Comparison of ENCODE assay signal across 8 mouse cellular contexts in genomic region chr4:131409805-131410204, GRCm38 (mm10).
DNase-seq lines count a peak whose midpoint lies in the region; ATAC-seq and TF ChIP-seq lines count a peak whose summit lies in the region.

No protein-coding gene starts in this region.

- no peaks in the 10 kb centered on the region for H3K36me3 ChIP-seq in kidney, adult 2 months (ENCODE audit: control insufficient read depth, insufficient read depth, low read length)
- H3K36me3 ChIP-seq in kidney, embryonic 16.5 days (ENCODE audit: insufficient read depth, low read length) = no peaks in the 10 kb centered on the region
- H3K36me3 ChIP-seq in CH12.LX (replicated peaks in 1 of 2; ENCODE audit: control insufficient read depth in 1 of 2, insufficient read depth in 1 of 2, low read length in 1 of 2) = no peaks in the 10 kb centered on the region
- no peaks in the 10 kb centered on the region for H3K36me3 ChIP-seq in embryonic facial prominence, embryonic 14.5 days (ENCODE audit: control insufficient read depth, insufficient read depth, low read length)

- TF ChIP-seq EP300 in CH12.LX (IDR thresholded peaks at IDR 0.05; ENCODE audit: low read length) = no peak

- no peak for TF ChIP-seq POLR2A in kidney, adult 2 months (IDR thresholded peaks at IDR 0.05; ENCODE audit: low read depth, low read length)
- TF ChIP-seq POLR2A in CH12.LX (IDR thresholded peaks at IDR 0.05; ENCODE audit: low read depth, low read length) = no peak

- 39% methylated on average over 3 of the region's 3 CpGs for WGBS in kidney, adult 2 months
- 39% methylated on average over 3 of the region's 3 CpGs for WGBS in kidney, embryonic 16.5 days
- WGBS in embryonic facial prominence, embryonic 14.5 days = 20% methylated on average over 3 of the region's 3 CpGs

- no peak overlapping the region for H3K27ac ChIP-seq in kidney, adult 2 months (ENCODE audit: insufficient read depth, low read depth, low read length)
- H3K27ac ChIP-seq in kidney, embryonic 16.5 days (ENCODE audit: low read length) = no peak overlapping the region
- no peak overlapping the region for H3K27ac ChIP-seq in CH12.LX (ENCODE audit: insufficient read depth, low read depth)
- H3K27ac ChIP-seq in embryonic facial prominence, embryonic 14.5 days (replicated peaks; ENCODE audit: low read depth, low read length) = no peak overlapping the region

- H3K9ac ChIP-seq in kidney, embryonic 16.5 days (replicated peaks; ENCODE audit: low read length) = no peak overlapping the region
- H3K9ac ChIP-seq in CH12.LX (ENCODE audit: insufficient read depth, low read depth) = no peak overlapping the region
- H3K9ac ChIP-seq in embryonic facial prominence, embryonic 14.5 days (ENCODE audit: low read depth, low read length) = no peak overlapping the region

- no peak overlapping the region for H3K4me2 ChIP-seq in kidney, embryonic 16.5 days (replicated peaks; ENCODE audit: low read depth, low read length)
- H3K4me2 ChIP-seq in CH12.LX (ENCODE audit: insufficient read depth, low read depth, poor library complexity, severe bottlenecking) = no peak overlapping the region
- no peak overlapping the region for H3K4me2 ChIP-seq in embryonic facial prominence, embryonic 14.5 days (ENCODE audit: low read depth, low read length)

- H3K4me1 ChIP-seq in kidney, adult 2 months (ENCODE audit: control insufficient read depth, insufficient read depth, low read length) = no peaks in the 10 kb centered on the region
- H3K4me1 ChIP-seq in kidney, embryonic 16.5 days (ENCODE audit: insufficient read depth, low read length) = peaks cover 22% of the 10 kb centered on the region
- peaks cover 33 to 73% of the 10 kb centered on the region in 2 experiments for H3K4me1 ChIP-seq in CH12.LX (ENCODE audit: control insufficient read depth in 1 of 2, insufficient read depth in 2 of 2)
- peaks cover 11% of the 10 kb centered on the region; the same call in 1 of the 2 replicates for H3K4me1 ChIP-seq in embryonic facial prominence, embryonic 14.5 days (ENCODE audit: control insufficient read depth, insufficient read depth, low read length)

- in situ Hi-C loops in CH12.LX (cut with MboI; ENCODE audit: low pct_ligation_motif_present, low pct_unique_long_range_greater_than_20kb, low sequenced_read_pairs) = no loop called here

- no peak overlapping the region for H3K4me3 ChIP-seq in kidney, adult 2 months (ENCODE audit: insufficient read depth, low read depth, low read length)
- no peak overlapping the region for H3K4me3 ChIP-seq in kidney, embryonic 16.5 days (ENCODE audit: low read length)
- H3K4me3 ChIP-seq in CH12.LX (replicated peaks in 1 of 3; ENCODE audit: low read depth in 2 of 3, low read length in 2 of 3, poor library complexity in 1 of 3) = no peak overlapping the region
- H3K4me3 ChIP-seq in embryonic facial prominence, embryonic 14.5 days (ENCODE audit: low read depth, low read length) = no peak overlapping the region

- no peaks in the 10 kb centered on the region for H3K79me2 ChIP-seq in CH12.LX (replicated peaks; ENCODE audit: control insufficient read depth, extremely low read depth, insufficient read depth, poor library complexity, severe bottlenecking)

- no peaks in the 10 kb centered on the region for H3K27me3 ChIP-seq in kidney, adult 2 months (replicated peaks; ENCODE audit: control insufficient read depth, insufficient read depth, low read length)
- H3K27me3 ChIP-seq in kidney, embryonic 16.5 days (ENCODE audit: insufficient read depth, low read length) = no peaks in the 10 kb centered on the region
- peaks cover 6% of the 10 kb centered on the region for H3K27me3 ChIP-seq in CH12.LX (replicated peaks)
- no peaks in the 10 kb centered on the region for H3K27me3 ChIP-seq in embryonic facial prominence, embryonic 14.5 days (replicated peaks; ENCODE audit: control insufficient read depth, insufficient read depth, low read length)

- dilution Hi-C loops in CH12.LX (cut with MboI; ENCODE audit: extremely low pct_ligation_motif_present, extremely low pct_unique_long_range_greater_than_20kb, low sequenced_read_pairs) = no loop called here

- TF ChIP-seq RAD21 in CH12.LX (IDR thresholded peaks at IDR 0.05; ENCODE audit: low read depth, low read length) = peak; percentile 57

- no peak for ATAC-seq in kidney, embryonic 16.5 days (ENCODE audit: low FRiP score, low TSS enrichment)
- ATAC-seq in embryonic facial prominence, embryonic 14.5 days (ENCODE audit: low read depth) = peak; percentile 67

- peak; percentile 60 for TF ChIP-seq CTCF in kidney, adult 2 months (conservative IDR thresholded peaks at IDR 0.05; ENCODE audit: insufficient read depth, insufficient read length, low read depth, low read length)
- peak; percentile 73 to 77 for TF ChIP-seq CTCF in CH12.LX (conservative IDR thresholded peaks at IDR 0.05 in 1 of 2, IDR thresholded peaks at IDR 0.05 in 1 of 2; ENCODE audit: low read depth in 2 of 2, low read length in 2 of 2)

- H3K9me3 ChIP-seq in kidney, embryonic 16.5 days (ENCODE audit: low read length) = no peaks in the 10 kb centered on the region
- H3K9me3 ChIP-seq in CH12.LX (replicated peaks; ENCODE audit: low read length) = no peaks in the 10 kb centered on the region
- H3K9me3 ChIP-seq in embryonic facial prominence, embryonic 14.5 days (ENCODE audit: control insufficient read depth, low read length) = no peaks in the 10 kb centered on the region

- peak; percentile 37 for DNase-seq in kidney, adult 2 months
- DNase-seq in CH12.LX (ENCODE audit: extremely low read depth) (peak; percentile 64), R1 (ENCODE audit: low read depth, low spot score) (peak; percentile 63)
- peak; percentile 24 for DNase-seq in embryonic facial prominence, embryonic 14.5 days (ENCODE audit: low spot score)
- DNase-seq in kidney, postnatal 4 days = peak; percentile 85 to 86
- DNase-seq in retina, embryonic 14.5 days (ENCODE audit: low spot score) = peak; percentile 82
- DNase-seq in layer of hippocampus, postnatal 14 days (ENCODE audit: low spot score in 2 of 2) = no peak

TF ChIP-seq in CH12.LX, 34 proteins besides CTCF, POLR2A, EP300 and RAD21:
- peak; percentile 49 for TF ChIP-seq SMC3 (IDR thresholded peaks at IDR 0.05; ENCODE audit: low read depth, low read length)
- TF ChIP-seq MAX (IDR thresholded peaks at IDR 0.05; ENCODE audit: low read length) = no peak

Comparison
In these comparisons a context has a peak if more than half of its experiments do, and no peak if none do; other contexts are left out.
1. DNase-seq: peak in kidney, adult 2 months (single experiment), CH12.LX (single experiment), R1 (single experiment), embryonic facial prominence, embryonic 14.5 days (single experiment), kidney, postnatal 4 days (2 of 2) and retina, embryonic 14.5 days (single experiment); none in layer of hippocampus, postnatal 14 days (0 of 2).